Mouse (Mus musculus): ENCODE measurements around the gene Gm21954.

Gene Gm21954

DNA sequence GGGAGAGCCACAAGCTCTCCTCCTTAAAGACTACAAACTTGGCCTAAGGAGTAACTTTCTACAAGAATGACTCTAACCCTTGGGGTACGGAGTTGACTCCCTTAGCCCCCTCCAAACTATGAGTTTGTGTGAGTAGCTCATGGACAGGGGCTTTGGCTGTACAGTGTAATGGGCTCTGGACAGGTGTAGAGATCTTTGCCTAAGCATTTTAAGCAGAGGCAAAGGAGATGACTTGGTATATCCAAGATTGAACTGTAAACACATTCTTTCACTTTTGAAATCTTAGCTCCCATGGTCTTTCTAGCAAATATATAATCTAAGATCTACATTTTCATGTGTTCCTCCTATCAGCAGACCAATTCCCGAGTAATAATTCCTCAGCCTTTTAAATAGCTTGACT lies at the start of gene Gm21954:
Gene Gm21954 (minus strand): TSS at position 101 of the 400 bp plus-strand sequence.
- no peak for ATAC-seq (ENCODE audit: low TSS enrichment)

DNA sequence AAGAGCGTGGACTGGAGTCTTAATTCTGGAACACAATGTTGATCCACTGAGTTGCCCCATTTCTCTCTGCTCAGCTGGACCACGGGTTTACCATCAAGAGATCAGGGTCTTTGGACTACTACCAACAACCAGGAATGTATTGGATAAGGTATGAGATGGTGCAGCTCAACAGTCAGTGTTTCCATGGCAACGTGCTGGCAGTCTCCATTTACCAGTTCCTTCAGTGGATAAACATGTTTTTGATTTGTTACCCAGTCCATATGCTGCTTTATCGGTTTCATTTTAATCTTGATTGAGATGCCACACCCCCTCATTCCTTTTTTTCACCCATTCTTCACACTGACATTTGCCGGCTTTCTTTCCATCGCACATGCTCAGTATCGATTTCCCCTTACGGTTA lies 49.8 kb upstream of the Gm21954 start:
- ATAC-seq (ENCODE audit: low TSS enrichment): no peak

DNA sequence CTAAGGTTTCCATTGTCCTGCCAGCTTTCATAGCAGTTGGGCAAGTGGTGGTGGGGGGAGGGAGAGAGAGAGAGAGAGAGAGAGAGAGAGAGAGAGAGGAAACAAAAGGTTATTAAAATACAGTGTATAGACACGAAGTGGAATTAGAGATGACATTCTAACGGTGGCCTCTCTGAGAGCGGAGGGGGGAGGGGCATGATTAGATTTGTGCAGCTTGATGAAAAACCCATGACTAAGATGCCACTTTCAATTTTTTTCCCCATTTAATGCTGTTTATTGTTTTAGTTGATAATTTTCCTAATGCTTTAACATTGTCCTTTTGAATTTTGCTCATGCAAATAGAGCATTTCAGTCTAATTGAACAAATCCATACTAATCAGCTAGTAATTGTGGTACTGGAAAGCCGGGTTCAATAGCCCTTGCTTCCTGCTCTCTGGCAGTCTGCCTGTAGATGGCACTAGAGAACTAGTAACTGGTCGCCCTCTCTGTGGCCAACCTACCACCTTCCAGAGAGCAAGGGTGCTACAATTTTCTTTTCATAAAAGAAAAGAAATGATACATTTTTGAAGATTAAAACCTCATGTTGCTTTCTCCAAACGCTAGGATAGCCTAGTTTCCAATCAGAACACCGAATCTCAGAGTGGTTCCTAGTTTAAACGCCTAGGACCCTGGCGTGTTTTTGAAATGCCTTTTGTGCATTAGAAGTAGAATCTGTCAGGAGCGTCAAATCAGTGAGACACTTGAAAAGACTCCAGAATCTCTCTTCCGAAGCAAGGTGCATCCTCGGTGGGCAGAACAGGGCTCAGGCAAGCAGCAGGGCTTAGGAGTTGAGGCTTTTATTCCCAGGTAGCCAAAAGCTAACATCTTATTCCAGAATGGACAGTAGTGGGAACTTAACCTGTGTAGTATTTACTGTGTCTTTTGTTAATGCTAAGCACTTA lies 48.5 kb upstream of the Gm21954 start:
- peak; percentile 48; the same call in 1 of the 2 replicates for ATAC-seq (ENCODE audit: low TSS enrichment)

DNA sequence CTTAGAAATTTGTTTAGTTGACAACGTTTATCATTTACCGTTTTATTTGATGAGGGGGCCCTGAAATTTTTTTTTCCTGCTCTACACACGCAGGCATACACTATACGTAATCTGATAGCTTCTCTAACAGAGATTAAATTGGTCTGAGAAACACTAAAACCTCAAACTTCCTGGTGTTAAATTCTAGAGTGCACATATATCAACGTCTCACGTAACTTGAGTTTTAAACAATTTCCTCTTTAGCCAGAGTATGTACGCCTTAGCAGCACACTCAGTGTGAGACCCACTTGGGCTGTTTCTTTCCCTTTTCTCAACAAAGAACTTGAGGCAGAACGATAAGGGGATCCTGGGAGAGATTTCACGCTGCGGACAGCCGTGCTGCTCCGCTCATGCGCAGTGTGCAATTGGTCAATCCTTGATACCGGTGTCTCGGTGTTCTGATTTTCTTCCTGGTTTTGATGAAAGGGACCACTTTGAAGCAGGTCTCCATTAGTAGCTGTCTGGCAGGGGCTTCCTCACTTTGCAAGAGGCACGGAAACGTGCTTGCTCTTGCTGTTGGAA lies 45.5 kb upstream of the Gm21954 start:
- ATAC-seq (ENCODE audit: low TSS enrichment): no peak

GRCm38 (mm10) chr3:55515966-55516365 lies 44.0 kb upstream of the Gm21954 start:
- no peak for ATAC-seq (ENCODE audit: low TSS enrichment)

GRCm38 (mm10) chr3:55511658-55512057 lies 39.6 kb upstream of the Gm21954 start:
- peak; percentile 28 for ATAC-seq (ENCODE audit: low TSS enrichment)

DNA sequence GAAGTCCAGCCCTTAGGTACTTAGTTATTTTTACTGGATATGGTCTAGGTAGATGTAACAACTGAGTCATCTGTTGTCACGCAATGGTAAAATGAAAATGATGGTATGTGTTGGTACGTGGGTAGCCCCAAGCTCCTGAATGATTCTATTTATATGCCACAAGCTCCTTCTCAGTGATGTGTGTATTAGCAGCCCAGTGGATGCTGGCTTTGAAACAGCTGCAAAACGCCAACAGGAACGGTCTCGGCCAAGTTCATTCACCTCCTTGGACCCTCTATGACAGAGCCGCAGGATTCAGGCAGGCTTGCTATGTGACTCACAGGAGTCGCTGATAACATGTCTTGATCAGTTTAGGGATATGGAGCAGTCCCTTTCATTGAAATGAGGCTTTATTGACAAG lies 38.2 kb upstream of the Gm21954 start:
- peak; percentile 17; the same call in 1 of the 2 replicates for ATAC-seq (ENCODE audit: low TSS enrichment)

DNA sequence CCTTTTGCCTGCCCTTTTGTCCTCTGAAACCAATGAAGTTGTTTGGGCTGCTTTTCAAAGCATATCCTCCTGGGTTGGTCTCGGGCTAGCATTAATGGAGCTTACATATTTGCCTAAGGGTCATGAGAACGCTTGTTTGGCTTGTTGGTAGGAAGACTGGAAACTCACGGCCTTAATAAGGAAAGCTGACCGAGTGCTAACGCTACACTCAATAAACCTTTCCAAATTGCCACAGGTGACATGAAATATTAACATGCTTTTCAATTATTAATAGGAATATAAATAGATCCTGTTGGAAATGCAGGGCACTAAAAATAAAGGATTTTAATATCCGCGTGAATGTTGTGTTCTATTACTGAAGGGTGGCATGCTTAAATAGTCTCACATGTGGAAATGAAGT lies 27.3 kb upstream of the Gm21954 start:
- no peak for ATAC-seq (ENCODE audit: low TSS enrichment)

DNA sequence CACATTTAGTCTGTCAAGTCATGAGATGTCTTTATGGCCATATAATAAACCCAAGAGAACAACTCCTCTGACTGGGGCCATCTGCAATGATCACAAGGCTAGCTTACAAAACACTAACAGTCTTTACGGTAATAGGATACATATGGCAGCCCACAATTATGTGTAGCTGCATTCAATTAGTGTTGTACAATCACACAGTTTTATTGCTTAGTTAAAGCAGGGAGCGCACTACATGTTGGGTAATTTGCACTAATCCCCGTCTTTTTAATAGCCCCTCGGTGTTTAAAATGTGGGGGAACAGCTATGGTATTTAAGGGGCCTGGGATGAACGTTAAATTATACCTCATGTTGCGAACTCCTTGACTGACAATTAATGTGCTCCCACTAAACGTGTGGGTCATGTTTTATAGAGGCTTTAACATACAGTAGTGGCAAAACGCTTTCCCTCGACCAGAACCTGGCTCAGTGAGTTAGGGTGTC lies 24.5 kb upstream of the Gm21954 start:
- ATAC-seq (ENCODE audit: low TSS enrichment): no peak

- ATAC-seq (ENCODE audit: low TSS enrichment): no peak
Observed at GRCm38 (mm10) chr3:55495866-55496265, 23.9 kb upstream of the Gm21954 start.

- no peak for ATAC-seq (ENCODE audit: low TSS enrichment)
Observed at GRCm38 (mm10) chr3:55495231-55495630, 23.2 kb upstream of the Gm21954 start.

- no peak for ATAC-seq (ENCODE audit: low TSS enrichment)
Observed at GRCm38 (mm10) chr3:55494348-55494747, 22.3 kb upstream of the Gm21954 start.

DNA sequence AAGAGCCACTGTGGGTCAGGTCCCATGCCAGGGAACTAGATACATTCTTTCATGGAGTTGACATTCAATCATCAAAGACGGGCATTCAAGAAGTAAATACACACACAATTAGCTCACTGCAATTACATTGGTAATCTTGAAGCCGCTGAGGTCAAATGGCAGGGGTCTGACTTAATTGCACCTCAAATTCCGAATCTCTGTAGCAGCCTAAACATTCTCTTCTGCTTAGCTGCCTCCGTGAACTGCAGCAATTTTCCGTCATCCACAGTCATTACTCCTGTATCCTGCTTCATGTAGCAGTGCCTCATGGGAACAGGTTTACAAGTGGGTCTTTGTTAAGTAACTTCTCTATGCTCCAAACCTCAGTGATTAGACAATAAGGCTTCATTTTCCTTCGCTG lies 20.0 kb upstream of the Gm21954 start:
- no peak for ATAC-seq (ENCODE audit: low TSS enrichment)

GRCm38 (mm10) chr3:55489231-55489990 lies 17.4 kb upstream of the Gm21954 start:
- peak; percentile 45 for ATAC-seq (ENCODE audit: low TSS enrichment)

- no peak for ATAC-seq (ENCODE audit: low TSS enrichment)
Observed at GRCm38 (mm10) chr3:55483328-55483727, 11.3 kb upstream of the Gm21954 start.

DNA sequence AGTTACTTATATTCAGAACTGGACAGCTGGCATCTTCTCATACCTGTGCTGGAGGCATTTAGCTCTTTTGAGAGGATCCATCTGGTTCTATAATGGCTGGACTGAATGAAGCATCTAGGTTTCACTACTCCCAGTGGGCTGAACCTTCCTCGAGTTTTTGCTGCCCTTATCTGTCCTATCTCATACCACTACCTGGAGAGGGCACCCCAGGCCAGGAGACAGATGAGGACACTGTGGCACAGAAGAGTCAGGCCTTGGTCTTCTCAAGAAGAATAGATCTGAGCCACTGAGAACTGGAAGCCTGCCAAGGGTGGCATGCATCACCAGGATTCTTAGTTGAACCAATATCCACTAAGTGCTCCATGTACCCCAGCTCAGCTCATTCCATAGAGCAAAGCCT lies 9.1 kb upstream of the Gm21954 start:
- ATAC-seq (ENCODE audit: low TSS enrichment): no peak

GRCm38 (mm10) chr3:55479306-55479705 lies 7.3 kb upstream of the Gm21954 start:
- ATAC-seq (ENCODE audit: low TSS enrichment): no peak

- peak; percentile 83 for ATAC-seq (ENCODE audit: low TSS enrichment)
Observed at GRCm38 (mm10) chr3:55476694-55477093, 4.7 kb upstream of the Gm21954 start.

- no peak for ATAC-seq (ENCODE audit: low TSS enrichment)
Observed at GRCm38 (mm10) chr3:55473146-55473545, 1.1 kb upstream of the Gm21954 start.

DNA sequence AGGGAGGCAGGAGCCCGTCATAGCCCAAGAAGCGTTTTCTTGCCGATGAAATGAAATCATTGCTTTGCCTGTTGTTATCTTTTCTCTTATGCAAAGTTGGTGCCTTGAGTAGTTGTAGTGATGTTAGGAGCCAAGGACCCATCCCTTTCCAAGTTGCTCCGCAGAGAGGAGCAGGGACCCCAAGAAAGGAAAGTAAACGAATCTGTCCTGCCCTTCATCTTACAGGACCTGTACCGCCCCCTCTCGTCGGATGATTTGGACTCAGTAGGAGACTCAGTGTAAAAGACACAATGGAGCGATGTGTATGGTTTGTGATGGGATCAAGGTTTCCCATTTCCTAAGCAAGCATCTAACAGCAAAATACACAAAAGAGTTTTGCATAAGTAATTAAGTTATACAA lies 5.7 kb downstream of the Gm21954 start:
- peak; percentile 15 for ATAC-seq (ENCODE audit: low TSS enrichment)

DNA sequence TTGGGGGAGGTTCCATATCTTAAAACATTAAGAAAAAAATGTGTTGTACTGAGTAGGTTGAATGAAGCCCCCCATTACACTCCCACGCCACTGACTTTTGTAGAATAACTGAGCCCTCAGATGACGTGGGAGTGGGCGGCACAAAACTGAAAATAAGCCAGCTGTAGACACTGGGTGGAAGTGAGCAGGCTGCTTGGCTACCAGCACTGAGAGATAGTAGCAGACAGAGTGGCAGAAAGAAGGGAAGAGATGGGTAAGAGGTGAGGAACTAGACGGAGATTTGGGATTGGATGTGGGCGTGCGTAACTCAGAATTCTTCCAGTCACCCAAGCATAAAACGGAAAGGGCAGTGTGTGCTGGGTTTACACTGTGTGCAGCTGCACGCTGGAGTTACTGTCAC lies 6.2 kb downstream of the Gm21954 start:
- ATAC-seq (ENCODE audit: low TSS enrichment): peak; percentile 17

- no peak for ATAC-seq (ENCODE audit: low TSS enrichment)
Observed at GRCm38 (mm10) chr3:55464226-55464625, 7.8 kb downstream of the Gm21954 start.
